Mouse (Mus musculus): Measurements from ENCODE around the gene Cyp2b19.
"Not testable (repeated sequence)": the region's sequence is repeated elsewhere in the genome, so short reads cannot be mapped to it uniquely, and the experiment has no call there.

The Cyp2b19 gene

GRCm38 (mm10) chr7:26756842-26757241, at the start of gene Cyp2b19:
Gene Cyp2b19 (plus strand): TSS chr7:26757142.
- DNase-seq (ENCODE audit: low spot score), result no peak

DNA sequence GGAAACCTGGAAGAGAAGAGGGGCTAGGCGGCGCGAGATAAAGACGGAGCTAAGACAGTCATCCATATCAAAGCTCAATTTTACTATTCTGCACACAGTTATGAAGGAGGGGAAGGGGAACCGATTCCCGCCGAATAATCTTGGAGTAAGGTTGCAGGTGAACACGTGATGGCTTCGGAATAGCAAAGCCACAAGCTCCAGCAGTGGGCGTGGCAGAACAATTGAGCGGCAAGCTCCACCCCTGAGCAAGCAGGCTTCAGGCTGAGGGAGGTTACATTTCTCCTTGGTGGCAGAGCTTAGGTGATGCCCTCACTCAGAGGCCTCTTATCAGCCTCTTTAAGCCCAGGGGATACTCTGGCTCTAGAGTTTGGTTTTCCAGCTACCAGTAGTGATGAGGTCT, 45.9 kb upstream of the Cyp2b19 start:
- DNase-seq (ENCODE audit: low spot score), result no peak

DNA sequence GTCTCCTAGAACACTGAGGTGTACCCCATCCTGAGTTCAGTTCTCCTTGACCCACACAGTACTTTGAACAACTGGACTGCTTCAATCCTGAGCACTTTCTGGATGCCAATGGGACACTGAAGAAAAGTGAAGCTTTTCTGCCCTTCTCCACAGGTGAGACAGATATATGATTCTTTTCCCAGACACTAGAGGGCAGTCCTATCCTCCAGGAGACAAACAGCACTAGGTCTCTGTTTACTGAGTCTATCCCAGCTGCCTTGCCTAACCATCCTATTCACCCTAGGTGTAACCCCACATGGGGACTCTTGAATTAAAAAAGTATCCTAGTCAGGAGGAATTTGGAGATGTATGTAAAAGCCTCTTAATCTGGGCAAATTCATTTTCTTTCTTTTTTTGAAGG, 18.0 kb upstream of the Cyp2b19 start:
- DNase-seq (ENCODE audit: low spot score), result no peak

GRCm38 (mm10) chr7:26743948-26744347, 13.0 kb upstream of the Cyp2b19 start:
- no peak for DNase-seq (ENCODE audit: low spot score)

- no peak for DNase-seq (ENCODE audit: low spot score)
Observed at GRCm38 (mm10) chr7:26745486-26745885, 11.5 kb upstream of the Cyp2b19 start.

GRCm38 (mm10) chr7:26767084-26767483, 10.1 kb downstream of the Cyp2b19 start:
- no peak for DNase-seq (ENCODE audit: low spot score)

- no peak for DNase-seq (ENCODE audit: low spot score)
Observed at GRCm38 (mm10) chr7:26769881-26770470, 13.0 kb downstream of the Cyp2b19 start.

DNA sequence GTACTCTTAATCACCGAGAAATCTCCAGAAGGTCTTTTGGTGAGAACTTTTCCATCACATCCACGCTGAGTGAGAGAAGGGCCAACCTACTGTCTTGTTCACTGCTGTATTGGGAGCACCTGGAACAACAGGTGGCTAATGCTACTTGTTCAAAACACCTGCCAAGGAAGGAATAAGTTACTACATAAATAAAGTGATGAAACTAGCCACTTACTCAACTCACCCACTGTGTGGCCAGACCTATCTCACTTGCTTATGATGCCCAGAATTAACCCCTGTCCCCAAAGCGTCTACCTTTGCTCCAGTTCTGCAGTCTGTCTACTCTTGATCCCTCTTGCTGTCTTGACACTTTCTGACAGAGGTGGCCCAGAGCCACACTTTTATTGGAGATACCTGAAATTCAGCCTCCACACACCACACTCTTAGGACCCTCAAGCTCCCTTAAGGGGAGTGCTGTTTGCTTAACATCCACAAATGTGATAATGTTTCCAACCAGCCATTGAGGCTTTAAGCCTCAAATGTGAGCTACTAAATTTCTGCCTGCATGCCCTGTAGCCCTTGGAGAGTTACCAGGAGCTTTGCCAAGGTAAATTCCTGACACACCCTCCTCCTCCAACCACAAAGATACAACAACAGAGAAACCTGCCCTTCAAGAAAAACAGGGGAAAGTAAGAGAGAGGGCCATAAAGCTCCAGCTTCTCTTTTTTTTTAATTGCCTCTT, 16.1 kb downstream of the Cyp2b19 start:
- no peak for DNase-seq (ENCODE audit: low spot score)

DNA sequence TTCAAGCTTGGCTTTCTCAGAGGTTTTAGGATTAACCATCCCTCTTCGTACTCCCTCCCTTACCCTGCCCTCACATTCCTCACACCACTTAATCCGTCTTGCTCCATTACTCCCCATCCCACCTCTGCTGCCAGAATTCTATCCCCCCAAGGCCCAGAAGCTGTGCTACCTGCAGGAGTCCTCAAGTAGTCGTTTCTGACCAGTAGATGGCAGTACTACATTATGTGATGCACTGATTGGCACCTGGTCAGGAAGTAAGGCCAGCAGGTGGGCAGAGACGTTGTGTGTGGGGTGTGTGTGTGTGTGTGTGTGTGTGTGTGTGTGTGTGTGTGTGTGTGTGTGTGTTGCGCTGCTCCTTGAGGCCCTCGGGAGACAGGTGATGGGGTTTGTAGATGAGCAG, 18.9 kb downstream of the Cyp2b19 start:
- no peak for DNase-seq (ENCODE audit: low spot score)

DNA sequence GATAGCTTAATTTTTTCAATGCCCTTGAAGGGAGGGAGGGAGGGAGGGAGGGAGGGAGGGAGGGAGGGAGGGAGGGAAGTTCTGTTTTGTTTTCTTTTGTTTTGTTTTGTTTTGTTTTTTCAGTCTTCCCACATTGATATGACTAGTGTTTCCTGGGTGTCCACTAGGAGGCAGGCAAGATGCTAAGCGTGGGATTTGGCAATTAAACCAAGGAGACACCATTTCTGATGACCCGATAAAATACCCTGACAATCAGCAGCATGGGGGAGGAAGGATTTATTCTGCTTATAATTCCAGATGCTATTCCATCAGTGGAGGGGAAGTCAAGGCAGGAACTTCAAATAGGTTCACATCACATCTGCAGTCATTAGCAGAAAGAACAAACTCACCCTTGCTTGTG, 20.9 kb downstream of the Cyp2b19 start:
- no peak for DNase-seq (ENCODE audit: low spot score)

DNA sequence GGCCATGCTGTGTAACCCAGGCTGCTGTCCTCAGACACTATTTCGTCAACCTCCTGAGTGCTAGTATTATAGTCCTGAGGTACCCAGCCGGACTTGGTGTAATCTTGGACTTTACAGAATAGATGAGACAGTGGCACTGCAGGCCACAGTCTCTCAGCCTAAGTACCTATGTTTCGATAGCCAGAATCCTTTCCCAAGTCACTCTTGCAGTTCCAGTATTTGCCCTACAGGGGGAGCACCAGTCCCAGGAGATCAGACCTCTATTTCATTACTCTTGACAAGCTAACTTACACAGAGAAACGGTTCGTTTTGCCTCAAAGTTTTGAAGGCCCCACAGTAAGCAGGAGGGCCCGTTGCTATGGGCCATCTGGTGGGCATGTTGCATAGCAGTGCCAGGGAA, 21.5 kb downstream of the Cyp2b19 start:
- DNase-seq (ENCODE audit: low spot score), result no peak

GRCm38 (mm10) chr7:26779799-26780416, 23.0 kb downstream of the Cyp2b19 start:
- no peak for DNase-seq (ENCODE audit: low spot score)

GRCm38 (mm10) chr7:26780510-26780909, 23.6 kb downstream of the Cyp2b19 start:
- no peak for DNase-seq (ENCODE audit: low spot score)

- no peak for DNase-seq (ENCODE audit: low spot score)
Observed at GRCm38 (mm10) chr7:26780998-26781766, 24.2 kb downstream of the Cyp2b19 start.

- no peak for DNase-seq (ENCODE audit: low spot score)
Observed at GRCm38 (mm10) chr7:26781767-26782131, 24.8 kb downstream of the Cyp2b19 start.

- no peak for DNase-seq (ENCODE audit: low spot score)
Observed at GRCm38 (mm10) chr7:26783163-26783562, 26.2 kb downstream of the Cyp2b19 start.

DNA sequence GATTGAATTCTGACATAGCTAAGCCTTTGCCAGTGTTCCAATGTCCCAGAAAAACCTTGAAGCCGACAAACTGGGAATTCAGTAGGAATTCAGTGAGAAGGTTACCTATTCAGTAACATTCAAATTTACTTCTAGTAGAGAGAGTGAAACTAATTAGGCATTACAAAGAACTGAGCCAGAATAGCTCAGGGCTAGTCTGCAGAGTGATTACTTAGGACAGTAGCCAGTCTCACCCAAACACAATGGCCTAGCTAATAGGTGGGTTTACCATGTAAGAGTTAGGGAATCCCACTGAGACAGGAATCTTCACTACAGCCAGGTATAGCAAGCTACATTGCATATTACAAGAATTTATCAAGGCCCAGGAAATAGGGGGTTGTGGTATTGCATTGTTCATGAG, 29.1 kb downstream of the Cyp2b19 start:
- not testable (repeated sequence) for DNase-seq (ENCODE audit: low spot score)

DNA sequence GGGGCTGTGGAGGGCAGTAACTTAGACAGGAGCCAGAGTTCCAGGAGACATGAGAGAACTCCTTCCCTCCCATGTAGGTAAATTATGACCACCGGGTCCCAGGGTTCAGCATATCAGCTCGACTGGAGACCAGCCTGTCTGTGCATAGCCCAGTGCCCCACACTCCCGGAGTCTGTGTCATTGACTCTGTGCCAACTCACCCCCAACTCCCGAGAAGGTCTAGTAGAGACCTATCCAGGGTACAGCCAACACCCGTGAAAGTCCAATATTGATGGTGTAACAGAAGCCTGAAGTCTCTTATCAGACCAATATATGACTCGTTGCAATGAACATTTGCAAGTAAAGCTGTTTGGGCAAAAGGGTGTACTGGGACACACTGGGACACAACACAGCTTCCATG, 33.0 kb downstream of the Cyp2b19 start:
- no peak for DNase-seq (ENCODE audit: low spot score)

DNA sequence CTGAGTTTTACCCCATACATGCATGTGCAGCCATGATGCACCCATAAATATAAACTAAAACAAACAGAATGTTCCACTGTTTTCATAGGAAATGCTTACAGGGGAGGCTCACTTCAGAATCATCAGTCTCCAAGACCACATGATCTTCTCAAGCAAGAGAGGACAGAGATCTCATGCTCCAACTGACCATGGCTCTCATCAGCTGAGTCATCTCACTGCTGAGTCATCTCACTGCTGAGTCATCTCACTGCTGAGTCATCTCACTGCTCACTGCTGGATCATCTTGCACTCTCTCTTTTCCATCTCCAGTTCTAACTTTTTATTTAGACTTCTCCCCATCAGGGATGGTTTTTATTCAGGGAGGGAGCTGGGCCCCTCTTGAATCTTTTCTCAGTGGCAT, 43.2 kb downstream of the Cyp2b19 start:
- DNase-seq (ENCODE audit: low spot score), result no peak

- no peak for DNase-seq (ENCODE audit: low spot score)
Observed at GRCm38 (mm10) chr7:26800996-26801395, 44.1 kb downstream of the Cyp2b19 start.

DNA sequence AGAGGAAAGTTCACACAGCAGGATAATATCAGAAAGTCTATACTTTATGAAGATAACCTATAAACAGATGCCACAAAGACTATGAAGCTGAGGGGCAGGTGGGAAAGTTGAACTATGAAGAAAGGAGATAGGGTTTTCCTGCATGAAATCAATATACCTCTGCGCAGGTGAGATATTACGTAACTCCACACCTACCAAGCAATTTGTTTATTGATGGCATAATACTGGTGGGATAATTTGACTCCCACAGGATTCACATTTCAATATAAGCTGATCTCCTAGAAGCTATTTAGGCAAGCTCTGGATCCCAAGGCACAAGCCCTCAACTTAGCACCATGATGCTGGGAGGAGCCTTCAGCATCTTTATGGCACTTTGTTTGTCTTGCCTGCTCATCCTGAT, 51.6 kb downstream of the Cyp2b19 start, which contains the start of gene Cyp2g1:
TSS of gene Cyp2g1 (plus strand) at position 301 of the 400 bp plus-strand sequence.
- DNase-seq (ENCODE audit: low spot score), result no peak
